Mouse (Mus musculus) midbrain, embryonic 10.5 days (tissue): ENCODE data around the gene Tspan15. TPM values are rescaled to one million over a fixed set of nuclear protein-coding genes. Genes with fewer than 3 reads are reported as not detected.
A peak's percentile ranks its signal among the peaks of the same experiment; 100 is the strongest.

Source experiments
- DNase-seq: peaks from one replicate; pipeline ENCODE4 v3.0.0-alpha.2; 2017; ENCODE audit warnings: low spot score
- H3K27ac ChIP-seq: fragments of 300-500 bp; sonication (generic); replicated peaks from 2 replicates; pipeline ENCODE4 v1.5.1; 2016; ENCODE audit warnings: mild to moderate bottlenecking
- H3K27me3 ChIP-seq: fragments of 300-500 bp; sonication (generic); 2 replicates; pipeline ENCODE4 v1.6.1; 2016; ENCODE audit warnings: low read depth, mild to moderate bottlenecking; ENCODE audit not compliant: poor library complexity, severe bottlenecking
- H3K36me3 ChIP-seq: fragments of 300-500 bp; sonication (generic); 2 replicates; pipeline ENCODE4 v1.6.1; 2016; ENCODE audit warnings: mild to moderate bottlenecking, moderate library complexity
- H3K4me1 ChIP-seq: fragments of 300-500 bp; sonication (generic); 2 replicates; pipeline ENCODE4 v1.6.1; 2016
- H3K4me3 ChIP-seq: fragments of 300-500 bp; sonication (generic); 2 replicates; pipeline ENCODE4 v1.5.1; 2016; ENCODE audit warnings: mild to moderate bottlenecking, moderate library complexity
- H3K9me3 ChIP-seq: fragments of 300-500 bp; sonication (generic); replicated peaks from 2 replicates; pipeline ENCODE4 v1.6.1; 2016; ENCODE audit warnings: mild to moderate bottlenecking
- WGBS: fragments of 180-500 bp; shearing (Covaris S2); methylation state at CpG from one replicate; pipeline ENCODE4 v1.1.7; 2016; 5-methylcytosine and 5-hydroxymethylcytosine counted together
- polyA plus RNA-seq: library from polyadenylated mRNA; unstranded; fragments of >200 nt; fragmentation: Nextera tagmentation; extraction: Ambion mirVana; gene quantifications from 2 replicates; pipeline ENCODE4 v1.2.1, GENCODE M21; 2016

Tspan15 gene
- polyA plus RNA-seq, 1 experiment from 2014 or later: 16.1 TPM

- 88% methylated on average over 4 of the region's 4 CpGs for WGBS
- no peak overlapping the region for H3K27ac ChIP-seq
- peaks cover 8% of the 10 kb centered on the region; the same call in 1 of the 2 replicates for H3K4me1 ChIP-seq
- no peaks in the 10 kb centered on the region for H3K9me3 ChIP-seq
- H3K27me3 ChIP-seq: no peaks in the 10 kb centered on the region
- DNase-seq: no peak
- H3K36me3 ChIP-seq: no peaks in the 10 kb centered on the region
- H3K4me3 ChIP-seq: no peak overlapping the region
Measured at GRCm38 (mm10) chr10:62197403-62197802, 33.6 kb downstream of the Tspan15 start.

GRCm38 (mm10) chr10:62195376-62195775 is 35.7 kb downstream of the Tspan15 start:
- no peak overlapping the region; the same call in 1 of the 2 replicates for H3K27ac ChIP-seq
- no peak overlapping the region for H3K4me3 ChIP-seq
- 81% methylated on average over 7 of the region's 7 CpGs for WGBS
- no peak for DNase-seq
- H3K9me3 ChIP-seq: no peaks in the 10 kb centered on the region
- H3K36me3 ChIP-seq: no peaks in the 10 kb centered on the region
- no peaks in the 10 kb centered on the region for H3K27me3 ChIP-seq
- H3K4me1 ChIP-seq: peaks cover 8% of the 10 kb centered on the region; the same call in 1 of the 2 replicates

GRCm38 (mm10) chr10:62194946-62195345 is 36.1 kb downstream of the Tspan15 start:
- Histone ChIP-seq H3K36me3 (no peaks in the 10 kb centered on the region), H3K4me3 (no peak overlapping the region), H3K27me3 (no peaks in the 10 kb centered on the region), H3K27ac (no peak overlapping the region), H3K4me1 (peaks cover 8% of the 10 kb centered on the region; the same call in 1 of the 2 replicates), H3K9me3 (no peaks in the 10 kb centered on the region)
- 75% methylated on average over 6 of the region's 6 CpGs for WGBS
- DNase-seq: no peak

- Histone ChIP-seq H3K27ac (no peak overlapping the region), H3K4me1 (peaks cover 8% of the 10 kb centered on the region; the same call in 1 of the 2 replicates), H3K36me3 (no peaks in the 10 kb centered on the region), H3K9me3 (no peaks in the 10 kb centered on the region), H3K4me3 (no peak overlapping the region), H3K27me3 (no peaks in the 10 kb centered on the region)
- 83% methylated on average over 5 of the region's 5 CpGs for WGBS
- no peak for DNase-seq
Measured at GRCm38 (mm10) chr10:62194461-62194860, 36.6 kb downstream of the Tspan15 start.

- no peaks in the 10 kb centered on the region for H3K36me3 ChIP-seq
- H3K27ac ChIP-seq: no peak overlapping the region
- H3K4me3 ChIP-seq: no peak overlapping the region
- no peak for DNase-seq
- 90% methylated on average over 6 of the region's 6 CpGs for WGBS
- H3K9me3 ChIP-seq: no peaks in the 10 kb centered on the region
- peaks cover 8% of the 10 kb centered on the region; the same call in 1 of the 2 replicates for H3K4me1 ChIP-seq
- H3K27me3 ChIP-seq: no peaks in the 10 kb centered on the region
Measured at GRCm38 (mm10) chr10:62194043-62194442, 37.0 kb downstream of the Tspan15 start.

GRCm38 (mm10) chr10:62192701-62193157 is 38.3 kb downstream of the Tspan15 start:
- Histone ChIP-seq H3K9me3 (no peaks in the 10 kb centered on the region), H3K4me3 (no peak overlapping the region), H3K27me3 (no peaks in the 10 kb centered on the region), H3K4me1 (peaks cover 8% of the 10 kb centered on the region; the same call in 1 of the 2 replicates), H3K27ac (no peak overlapping the region), H3K36me3 (no peaks in the 10 kb centered on the region)
- WGBS: 81% methylated on average over 9 of the region's 9 CpGs
- DNase-seq: no peak

GRCm38 (mm10) chr10:62190821-62191220 is 40.2 kb downstream of the Tspan15 start:
- H3K4me1 ChIP-seq: peaks cover 8% of the 10 kb centered on the region; the same call in 1 of the 2 replicates
- no peaks in the 10 kb centered on the region for H3K36me3 ChIP-seq
- no peaks in the 10 kb centered on the region for H3K9me3 ChIP-seq
- H3K27ac ChIP-seq: 0 out of 2 replicates have a peak overlapping the region, but pooled peaks have one; percentile 1
- no peak overlapping the region for H3K4me3 ChIP-seq
- H3K27me3 ChIP-seq: no peaks in the 10 kb centered on the region
- DNase-seq: no peak
- 90% methylated on average over 7 of the region's 7 CpGs for WGBS

- Histone ChIP-seq H3K9me3 (no peaks in the 10 kb centered on the region), H3K4me3 (no peak overlapping the region), H3K27me3 (no peaks in the 10 kb centered on the region), H3K36me3 (no peaks in the 10 kb centered on the region), H3K4me1 (peaks cover under 1% of the 10 kb centered on the region; the same call in 1 of the 2 replicates), H3K27ac (peak overlapping the region; percentile 2; the same call in 1 of the 2 replicates)
- no peak for DNase-seq
- 76% methylated on average over 4 of the region's 4 CpGs for WGBS
Measured at GRCm38 (mm10) chr10:62189910-62190309, 41.1 kb downstream of the Tspan15 start.

- Histone ChIP-seq H3K9me3 (no peaks in the 10 kb centered on the region), H3K27me3 (peaks cover under 1% of the 10 kb centered on the region; the same call in 1 of the 2 replicates), H3K4me1 (no peaks in the 10 kb centered on the region), H3K36me3 (no peaks in the 10 kb centered on the region), H3K4me3 (no peak overlapping the region), H3K27ac (no peak overlapping the region)
- 75% methylated on average over 3 of the region's 3 CpGs for WGBS
- no peak for DNase-seq
Measured at GRCm38 (mm10) chr10:62189303-62189702, 41.7 kb downstream of the Tspan15 start.

- no peaks in the 10 kb centered on the region for H3K4me1 ChIP-seq
- peaks cover 21% of the 10 kb centered on the region for H3K27me3 ChIP-seq
- 27% methylated on average over 7 of the region's 7 CpGs for WGBS
- H3K9me3 ChIP-seq: no peaks in the 10 kb centered on the region
- peak; percentile 78 for DNase-seq
- H3K4me3 ChIP-seq: no peak overlapping the region
- H3K27ac ChIP-seq: no peak overlapping the region
- H3K36me3 ChIP-seq: no peaks in the 10 kb centered on the region
Measured at GRCm38 (mm10) chr10:62186882-62187281, 44.2 kb downstream of the Tspan15 start.

GRCm38 (mm10) chr10:62183053-62183452 is 48.0 kb downstream of the Tspan15 start:
- Histone ChIP-seq H3K27me3 (peaks cover 45% of the 10 kb centered on the region), H3K9me3 (0 out of 2 replicates have a peak, but pooled peaks cover 5% of the 10 kb centered on the region), H3K4me3 (no peak overlapping the region), H3K27ac (no peak overlapping the region), H3K36me3 (no peaks in the 10 kb centered on the region), H3K4me1 (peaks cover 5% of the 10 kb centered on the region)
- WGBS: 4% methylated on average over 10 of the region's 10 CpGs
- DNase-seq: peak; percentile 93

- no peak for DNase-seq
- H3K4me3 ChIP-seq: no peak overlapping the region
- peaks cover 5% of the 10 kb centered on the region for H3K4me1 ChIP-seq
- H3K36me3 ChIP-seq: no peaks in the 10 kb centered on the region
- 0 out of 2 replicates have a peak, but pooled peaks cover 6% of the 10 kb centered on the region for H3K9me3 ChIP-seq
- no peak overlapping the region for H3K27ac ChIP-seq
- peaks cover 49% of the 10 kb centered on the region for H3K27me3 ChIP-seq
- WGBS: 66% methylated on average over 6 of the region's 6 CpGs
Measured at GRCm38 (mm10) chr10:62182471-62183014, 48.5 kb downstream of the Tspan15 start.

- DNase-seq: no peak
- 38% methylated on average over 3 of the region's 3 CpGs for WGBS
- no peak overlapping the region for H3K27ac ChIP-seq
- peaks cover 5% of the 10 kb centered on the region for H3K4me1 ChIP-seq
- peaks cover 6% of the 10 kb centered on the region; the same call in 1 of the 2 replicates for H3K9me3 ChIP-seq
- no peak overlapping the region for H3K4me3 ChIP-seq
- no peaks in the 10 kb centered on the region for H3K36me3 ChIP-seq
- H3K27me3 ChIP-seq: peaks cover 57% of the 10 kb centered on the region
Measured at GRCm38 (mm10) chr10:62181701-62182100, 49.4 kb downstream of the Tspan15 start.
